In the genomic region with DNA sequence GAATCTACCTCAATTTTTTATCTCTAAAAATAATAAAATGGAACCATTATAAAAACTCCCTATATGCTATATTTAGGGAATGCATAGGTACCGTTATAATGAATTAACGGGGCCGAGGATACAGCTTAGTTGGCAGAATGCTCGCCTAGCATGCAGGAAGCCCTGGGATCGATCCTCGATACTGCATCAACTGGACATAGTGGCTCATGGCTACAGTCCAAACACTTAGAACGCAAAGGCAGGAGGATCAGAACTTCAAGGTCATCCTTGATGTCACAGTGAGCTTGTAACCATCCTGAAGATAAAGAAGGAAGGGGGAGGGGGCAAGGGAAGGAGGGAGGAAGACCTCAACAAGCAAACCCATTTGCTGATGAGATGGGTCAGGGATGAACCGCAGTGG, we compare ENCODE assay signal across 18 mouse cellular contexts. TPM values are rescaled to one million over a fixed set of nuclear protein-coding genes. Genes with fewer than 3 reads are reported as not detected.
DNase-seq lines count a peak whose midpoint lies in the region; ATAC-seq lines count a peak whose summit lies in the region.
"Had no signal": no experiment of that assay in that cellular context is flagged by ENCODE, and none has a peak within 500 bp of the region (broad histone marks: within the 10 kb centered on the region; RNA-seq: fewer than 3 reads in every experiment).

No protein-coding gene starts in this region.

- no peak for ATAC-seq in megakaryocyte progenitor cell, adult 5-6 weeks (replicated peaks; ENCODE audit: poor library complexity)
- ATAC-seq: activated CD4-positive, CD25-positive, alpha-beta regulatory T cell, adult 4 months; CD4-positive, CD25-positive, alpha-beta regulatory T cell, adult 4 months; Patski had no signal

- DNase-seq in heart, adult 11 months = peak; percentile 83
- no peak for DNase-seq in heart, adult 8-10 months (ENCODE audit: low spot score)
- DNase-seq in adipocyte (ENCODE audit: low spot score) = peak; percentile 76
- DNase-seq: adrenal gland, adult 2 months; adrenal gland, adult 8-10 months; adrenal gland, postnatal 10 days; adrenal gland, postnatal 14 days; adrenal gland, postnatal 25 days; adrenal gland, postnatal 36 days; B cell, adult 2 months; cerebellum, adult 11 months; cerebellum, adult 11-12 months; cerebellum, adult 18-20 months; cerebellum, adult 2 months had no signal

RNA-seq across cellular contexts. Expression of a gene that starts 23.0 kb away (rescaled TPM):
- 10 to 100 TPM; 13.2 to 18.3 (median 15.0) TPM for total RNA-seq in heart, adult 8-10 months (2022)
- 35.6 and 45.3 TPM in 2 replicates for total RNA-seq in megakaryocyte progenitor cell, adult 5-6 weeks (2015)
- 103 and 115 TPM in 2 replicates for total RNA-seq in megakaryocyte progenitor cell, adult 5-6 weeks (2017)
